Mouse (Mus musculus): ENCODE data around the gene Gm973.

GRCm38 (mm10) chr1:59534976-59535810 lies 19.1 kb downstream of the Gm973 start:
- no peak for TF ChIP-seq CTCF (IDR thresholded peaks at IDR 0.05)
- no peak for TF ChIP-seq EP300 (IDR thresholded peaks at IDR 0.05)
